Mouse (Mus musculus): ENCODE results near the gene Tsnaxip1. TPM values are rescaled to one million over a fixed set of nuclear protein-coding genes. Genes with fewer than 3 reads are reported as not detected.

Gene Tsnaxip1
- total RNA-seq, 1 experiment, result 0.13 TPM

DNA sequence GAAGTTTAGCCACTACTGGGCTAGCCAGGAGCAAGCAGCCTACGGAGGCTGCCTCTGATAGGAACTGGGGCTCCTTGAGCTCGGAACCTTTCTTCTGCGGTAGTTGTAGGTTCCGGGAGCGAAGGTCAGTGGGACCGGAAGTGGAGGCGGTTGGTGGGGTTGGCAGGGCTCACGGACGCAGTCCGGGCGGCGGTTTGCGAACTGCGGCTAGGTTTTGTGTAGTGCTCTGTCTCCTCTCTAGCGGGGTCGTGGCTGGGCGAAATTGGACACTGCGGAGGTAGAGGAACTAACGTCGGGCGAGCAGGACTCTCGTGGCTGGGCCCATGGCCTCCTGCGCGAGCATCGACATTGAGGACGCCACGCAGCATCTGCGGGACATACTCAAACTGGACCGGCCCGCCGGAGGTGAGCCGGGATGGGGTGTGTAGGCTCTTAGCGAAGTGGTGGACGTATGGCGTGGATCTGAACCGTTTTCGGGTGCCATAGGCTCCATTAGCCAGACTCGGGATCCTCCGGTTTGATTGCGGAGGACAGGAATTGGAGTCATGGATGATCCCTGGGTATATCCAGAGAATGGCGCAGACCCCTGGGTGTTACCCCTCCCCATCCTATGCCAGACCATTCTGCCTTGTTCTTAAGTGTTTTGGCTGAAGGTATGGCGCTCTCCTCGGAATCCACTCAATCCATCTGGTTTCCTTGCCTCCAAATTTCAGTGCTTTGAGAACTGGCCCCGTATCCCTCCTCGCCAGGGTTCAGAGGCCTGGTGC, 53.4 kb downstream of the Tsnaxip1 start, which contains the start of gene Edc4:
TSS of gene Edc4 (plus strand) at position 128 of the 767 bp plus-strand sequence.
- TF ChIP-seq ZNF384 (IDR thresholded peaks at IDR 0.05; ENCODE audit: low read depth, low read length) (no peak), HCFC1 (IDR thresholded peaks at IDR 0.05; ENCODE audit: borderline replicate concordance, insufficient read depth, low read length) (peak; percentile 88)
- no peaks in the 10 kb centered on the region for H3K9me3 ChIP-seq (ENCODE audit: control insufficient read depth, insufficient read depth, low read depth, low read length)
- peak within 1 kb of the TSS; percentile 88 for H3K9ac ChIP-seq (ENCODE audit: insufficient read depth, low read depth, low read length, poor library complexity, severe bottlenecking)
- peaks cover 4 to 6% of the 10 kb centered on the region in 2 experiments; a peak in 2 of 4 replicates for H3K4me1 ChIP-seq (ENCODE audit: control insufficient read depth in 2 of 2, insufficient read depth in 2 of 2, low read length in 2 of 2, poor library complexity in 1 of 2)
- H3K27ac ChIP-seq (ENCODE audit: insufficient read depth, low read depth, low read length, poor library complexity, severe bottlenecking), result no peak within 1 kb of the TSS
- peaks cover 27% of the 10 kb centered on the region for H3K36me3 ChIP-seq (ENCODE audit: control insufficient read depth, insufficient read depth, low read length, poor library complexity, severe bottlenecking)
- in situ Hi-C loops (cut with MboI; ENCODE audit: low sequenced_read_pairs in 2 of 2, unreplicated experiment in 2 of 2), result no loop called here
- DNase-seq (ENCODE audit: low read depth, low spot score), result peak; percentile 81
- peak within 1 kb of the TSS; percentile 80 to 86 for H3K4me3 ChIP-seq (ENCODE audit: insufficient read depth in 1 of 2, low read depth in 1 of 2, low read length in 2 of 2, poor library complexity in 1 of 2, severe bottlenecking in 1 of 2)

DNA sequence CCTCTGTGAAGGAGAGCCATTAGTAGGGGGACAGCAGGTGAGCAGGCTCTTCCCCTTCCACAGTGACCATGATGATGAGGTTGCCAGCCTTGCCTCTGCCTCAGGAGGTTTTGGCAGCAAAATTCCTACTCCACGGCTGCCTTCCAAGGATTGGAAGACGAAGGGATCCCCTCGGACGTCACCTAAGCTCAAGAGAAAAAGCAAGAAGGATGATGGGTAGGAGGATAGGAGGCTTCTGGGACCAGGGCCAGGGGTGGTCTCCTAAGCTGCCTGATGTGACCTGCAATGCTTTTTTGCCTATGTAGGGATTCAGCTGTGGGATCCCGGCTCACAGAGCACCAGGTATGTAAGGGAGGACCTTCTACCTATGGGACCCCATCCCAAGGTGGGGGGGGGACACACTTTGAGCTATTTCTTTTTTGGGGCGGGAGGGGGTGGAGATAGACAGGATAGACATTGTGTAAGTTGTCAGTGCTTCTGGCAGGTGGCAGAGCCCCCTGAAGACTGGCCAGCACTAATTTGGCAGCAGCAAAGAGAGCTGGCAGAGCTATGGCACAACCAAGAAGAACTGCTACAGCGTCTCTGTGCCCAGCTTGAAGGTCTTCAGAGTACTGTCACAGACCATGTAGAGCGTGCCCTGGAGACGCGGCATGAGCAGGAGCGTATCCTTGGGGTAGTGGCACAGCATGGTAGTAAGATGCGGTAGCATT, 62.4 kb downstream of the Tsnaxip1 start:
- Histone ChIP-seq H3K4me1 (ENCODE audit: control insufficient read depth in 2 of 2, insufficient read depth in 2 of 2, low read length in 2 of 2, poor library complexity in 1 of 2) (peaks cover 0 to 10% of the 10 kb centered on the region in 2 experiments; a peak in 1 of 4 replicates), H3K36me3 (ENCODE audit: control insufficient read depth, insufficient read depth, low read length, poor library complexity, severe bottlenecking) (peaks cover 65% of the 10 kb centered on the region), H3K4me3 (ENCODE audit: insufficient read depth in 1 of 2, low read depth in 1 of 2, low read length in 2 of 2, poor library complexity in 1 of 2, severe bottlenecking in 1 of 2) (no peak overlapping the region), H3K27ac (ENCODE audit: insufficient read depth, low read depth, low read length, poor library complexity, severe bottlenecking) (no peak overlapping the region), H3K9me3 (ENCODE audit: control insufficient read depth, insufficient read depth, low read depth, low read length) (no peaks in the 10 kb centered on the region), H3K9ac (ENCODE audit: insufficient read depth, low read depth, low read length, poor library complexity, severe bottlenecking) (no peak overlapping the region)
- no peak for DNase-seq (ENCODE audit: low read depth, low spot score)
- TF ChIP-seq ZC3H11A (IDR thresholded peaks at IDR 0.05; ENCODE audit: borderline replicate concordance, low read depth, low read length) (no peak), ZNF384 (IDR thresholded peaks at IDR 0.05; ENCODE audit: low read depth, low read length) (no peak), CHD2 (IDR thresholded peaks at IDR 0.05; ENCODE audit: low read depth, low read length) (no peak), MAFK (IDR thresholded peaks at IDR 0.05; ENCODE audit: insufficient read depth, low read depth, low read length) (no peak), HCFC1 (IDR thresholded peaks at IDR 0.05; ENCODE audit: borderline replicate concordance, insufficient read depth, low read length) (no peak)
- in situ Hi-C loops (cut with MboI; ENCODE audit: low sequenced_read_pairs in 2 of 2, unreplicated experiment in 2 of 2), result no loop called here

DNA sequence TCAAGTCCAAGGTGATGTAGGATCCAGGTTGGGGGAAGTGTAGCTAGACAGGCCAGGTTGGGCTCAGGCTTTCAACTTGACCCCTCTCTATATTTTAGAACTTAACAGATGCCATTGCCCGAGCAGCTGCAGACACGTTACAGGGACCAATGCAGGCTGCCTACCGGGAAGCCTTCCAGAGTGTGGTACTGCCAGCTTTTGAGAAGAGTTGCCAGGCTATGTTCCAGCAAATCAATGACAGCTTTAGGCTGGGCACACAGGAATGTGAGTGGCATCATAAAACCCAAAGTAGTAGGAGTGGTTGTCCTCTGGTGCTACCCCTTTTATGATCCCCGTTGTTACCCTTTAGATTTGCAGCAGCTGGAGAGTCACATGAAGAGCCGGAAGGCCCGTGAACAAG, 63.3 kb downstream of the Tsnaxip1 start:
- H3K9me3 ChIP-seq (ENCODE audit: control insufficient read depth, insufficient read depth, low read depth, low read length), result no peaks in the 10 kb centered on the region
- peaks cover 0 to 10% of the 10 kb centered on the region in 2 experiments; a peak in 1 of 4 replicates for H3K4me1 ChIP-seq (ENCODE audit: control insufficient read depth in 2 of 2, insufficient read depth in 2 of 2, low read length in 2 of 2, poor library complexity in 1 of 2)
- H3K9ac ChIP-seq (ENCODE audit: insufficient read depth, low read depth, low read length, poor library complexity, severe bottlenecking), result no peak overlapping the region
- H3K4me3 ChIP-seq (ENCODE audit: insufficient read depth in 1 of 2, low read depth in 1 of 2, low read length in 2 of 2, poor library complexity in 1 of 2, severe bottlenecking in 1 of 2), result no peak overlapping the region
- no peak for TF ChIP-seq ZNF384 (IDR thresholded peaks at IDR 0.05; ENCODE audit: low read depth, low read length)
- TF ChIP-seq MAFK (IDR thresholded peaks at IDR 0.05; ENCODE audit: insufficient read depth, low read depth, low read length), result no peak
- no peak for TF ChIP-seq HCFC1 (IDR thresholded peaks at IDR 0.05; ENCODE audit: borderline replicate concordance, insufficient read depth, low read length)
- DNase-seq (ENCODE audit: low read depth, low spot score), result no peak
- in situ Hi-C loops (cut with MboI; ENCODE audit: low sequenced_read_pairs in 2 of 2, unreplicated experiment in 2 of 2), result no loop called here
- no peak overlapping the region for H3K27ac ChIP-seq (ENCODE audit: insufficient read depth, low read depth, low read length, poor library complexity, severe bottlenecking)
- H3K36me3 ChIP-seq (ENCODE audit: control insufficient read depth, insufficient read depth, low read length, poor library complexity, severe bottlenecking), result peaks cover 59% of the 10 kb centered on the region

- peak; percentile 27 for DNase-seq (ENCODE audit: low read depth, low spot score)
- Histone ChIP-seq H3K9me3 (ENCODE audit: control insufficient read depth, insufficient read depth, low read depth, low read length) (no peaks in the 10 kb centered on the region), H3K9ac (ENCODE audit: insufficient read depth, low read depth, low read length, poor library complexity, severe bottlenecking) (no peak overlapping the region), H3K4me1 (ENCODE audit: control insufficient read depth in 2 of 2, insufficient read depth in 2 of 2, low read length in 2 of 2, poor library complexity in 1 of 2) (peaks cover 0 to 10% of the 10 kb centered on the region in 2 experiments; a peak in 1 of 4 replicates), H3K36me3 (ENCODE audit: control insufficient read depth, insufficient read depth, low read length, poor library complexity, severe bottlenecking) (peaks cover 43% of the 10 kb centered on the region), H3K27ac (ENCODE audit: insufficient read depth, low read depth, low read length, poor library complexity, severe bottlenecking) (no peak overlapping the region), H3K4me3 (ENCODE audit: insufficient read depth in 1 of 2, low read depth in 1 of 2, low read length in 2 of 2, poor library complexity in 1 of 2, severe bottlenecking in 1 of 2) (no peak overlapping the region)
- TF ChIP-seq HCFC1 (IDR thresholded peaks at IDR 0.05; ENCODE audit: borderline replicate concordance, insufficient read depth, low read length), result no peak
- TF ChIP-seq ZC3H11A (IDR thresholded peaks at IDR 0.05; ENCODE audit: borderline replicate concordance, low read depth, low read length), result no peak
- TF ChIP-seq MAFK (IDR thresholded peaks at IDR 0.05; ENCODE audit: insufficient read depth, low read depth, low read length), result no peak
- no peak for TF ChIP-seq ZNF384 (IDR thresholded peaks at IDR 0.05; ENCODE audit: low read depth, low read length)
- no peak for TF ChIP-seq CHD2 (IDR thresholded peaks at IDR 0.05; ENCODE audit: low read depth, low read length)
- in situ Hi-C loops (cut with MboI; ENCODE audit: low sequenced_read_pairs in 2 of 2, unreplicated experiment in 2 of 2), result no loop called here
Measured at GRCm38 (mm10) chr8:105892432-105892831, 64.9 kb downstream of the Tsnaxip1 start.

Measured in ES-E14 (cell line).